Mouse (Mus musculus) B cell, adult (primary cell): ENCODE results near the gene Rin1. TPM values are rescaled to one million over a fixed set of nuclear protein-coding genes. Genes with fewer than 3 reads are reported as not detected.

ENCODE experiments used
- total RNA-seq: library from RNA; stranded (reverse); gene quantifications from 4 replicates; pipeline ENCODE4 v1.2.4, GENCODE M21; 2023; ENCODE audit not compliant: inconsistent age

The Rin1 gene
- total RNA-seq: 1.8 to 3.9 TPM (median 3.1 TPM) in 4 replicates

GRCm38 (mm10) chr19:5050047-5050905 lies at the start of gene Rin1:
Gene Rin1, plus strand, starts transcription at chr19:5050481.

GRCm38 (mm10) chr19:5023621-5024479 lies 26.4 kb upstream of the Rin1 start, which contains the start of gene Slc29a2:
Gene Slc29a2, plus strand, starts transcription at chr19:5023860.

GRCm38 (mm10) chr19:5038709-5039156 lies 11.5 kb upstream of the Rin1 start, which contains the start of the genes B4gat1 and AC124502.3:
Gene B4gat1, plus strand, starts transcription at chr19:5038826.
Gene AC124502.3, plus strand, starts transcription at chr19:5038891.

GRCm38 (mm10) chr19:5040862-5041523 lies 9.3 kb upstream of the Rin1 start, which contains the start of gene Brms1:
Gene Brms1, plus strand, starts transcription at chr19:5041354.

GRCm38 (mm10) chr19:5067867-5068569 lies 17.7 kb downstream of the Rin1 start, which contains the start of gene Cd248:
Gene Cd248, plus strand, starts transcription at chr19:5068078.

GRCm38 (mm10) chr19:5085145-5085863 lies 35.0 kb downstream of the Rin1 start, which contains the start of gene Tmem151a:
Gene Tmem151a, minus strand, starts transcription at chr19:5085531.

GRCm38 (mm10) chr19:5087884-5088728 lies 37.8 kb downstream of the Rin1 start, which contains the start of gene Yif1a:
Gene Yif1a, plus strand, starts transcription at chr19:5088538.

GRCm38 (mm10) chr19:5098363-5099143 lies 48.3 kb downstream of the Rin1 start, which contains the start of gene Cnih2:
Gene Cnih2, minus strand, starts transcription at chr19:5098521.

Other genes starting within 250 kb of the Rin1 start
- gene Gm21992, start 238.9 kb upstream of the Rin1 start, total RNA-seq: 28.2 to 42.1 TPM (median 30.4 TPM) in 4 replicates
- gene Rbm14, start 238.8 kb upstream of the Rin1 start, total RNA-seq: 68.5 to 90.5 TPM (median 73.1 TPM) in 4 replicates
- gene Ccs, start 211.1 kb upstream of the Rin1 start, total RNA-seq: 22.2 to 26.6 TPM (median 24.0 TPM) in 4 replicates
- not detected in 4 replicates for gene Ccdc87, start 211.1 kb upstream of the Rin1 start, total RNA-seq
- gene Ctsf, start 195.4 kb upstream of the Rin1 start, total RNA-seq: 0.63 to 1.5 TPM (median 1.4 TPM) in 3 of 4 replicates, not detected in the other
- gene Actn3, start 172.6 kb upstream of the Rin1 start, total RNA-seq: not detected in 4 replicates
- 7.2 to 12.1 TPM (median 9.8 TPM) in 4 replicates for gene Zdhhc24, start 171.8 kb upstream of the Rin1 start, total RNA-seq
- gene Bbs1, start 143.9 kb upstream of the Rin1 start, total RNA-seq: 2.5 to 5.7 TPM (median 2.9 TPM) in 4 replicates
- 71.4 to 78.7 TPM (median 76.1 TPM) in 4 replicates for gene Dpp3, start 122.2 kb upstream of the Rin1 start, total RNA-seq
- gene Peli3, start 107.4 kb upstream of the Rin1 start, total RNA-seq: 1.1 to 4.0 TPM (median 1.6 TPM) in 4 replicates
- 31.3 to 42.8 TPM (median 37.5 TPM) in 4 replicates for gene Mrpl11, start 88.3 kb upstream of the Rin1 start, total RNA-seq
- 0.22 TPM in 1 of 4 replicates, not detected in the others for gene Npas4, start 60.2 kb upstream of the Rin1 start, total RNA-seq
- 2.3 to 4.6 TPM (median 3.6 TPM) in 4 replicates for gene Slc29a2, start 26.6 kb upstream of the Rin1 start, total RNA-seq
- gene B4gat1, start 11.7 kb upstream of the Rin1 start, total RNA-seq: 1.0 to 3.7 TPM (median 2.2 TPM) in 4 replicates
- gene AC124502.3, start 11.6 kb upstream of the Rin1 start, total RNA-seq: 2.1 to 4.3 TPM (median 3.1 TPM) in 4 replicates
- 59.2 to 67.2 TPM (median 63.0 TPM) in 4 replicates for gene Brms1, start 9.1 kb upstream of the Rin1 start, total RNA-seq
- 0.18 TPM in 1 of 4 replicates, not detected in the others for gene Cd248, start 17.6 kb downstream of the Rin1 start, total RNA-seq
- 0.13 to 0.96 TPM in 2 of 4 replicates, not detected in the others for gene Tmem151a, start 35.0 kb downstream of the Rin1 start, total RNA-seq
- 30.3 to 38.1 TPM (median 35.5 TPM) in 4 replicates for gene Yif1a, start 38.1 kb downstream of the Rin1 start, total RNA-seq
- 0.78 to 1.9 TPM (median 1.5 TPM) in 4 replicates for gene Cnih2, start 48.0 kb downstream of the Rin1 start, total RNA-seq
- gene Rab1b, start 56.6 kb downstream of the Rin1 start, total RNA-seq: 101 to 112 TPM (median 105 TPM) in 4 replicates
- 34.5 to 38.0 TPM (median 36.7 TPM) in 4 replicates for gene Klc2, start 68.1 kb downstream of the Rin1 start, total RNA-seq
- 72.2 to 78.0 TPM (median 74.1 TPM) in 4 replicates for gene Pacs1, start 222.6 kb downstream of the Rin1 start, total RNA-seq
- 317 to 332 TPM (median 327 TPM) in 4 replicates for gene Sf3b2, start 245.0 kb downstream of the Rin1 start, total RNA-seq
- not detected in 4 replicates for gene Gal3st3, start 247.8 kb downstream of the Rin1 start, total RNA-seq